Mouse (Mus musculus) adrenal gland, adult 18-20 months (tissue): Measurements from ENCODE around the gene Casp1. TPM values are rescaled to one million over a fixed set of nuclear protein-coding genes. Genes with fewer than 3 reads are reported as not detected.

Experiments used
- total RNA-seq, 2 experiments: library from RNA; stranded (reverse); gene quantifications; 1 replicate in 1 of 2; 2 replicates in 1 of 2; pipeline ENCODE4 v1.2.3; 2021

The Casp1 gene
- total RNA-seq, 2 experiments from 2014 or later = 3.1 to 6.6 TPM

Other genes starting within 250 kb of the Casp1 start
- gene Casp4, start 10.3 kb downstream of the Casp1 start, total RNA-seq = 1 to 10 TPM; 2.8 to 8.0 TPM
- 10 to 100 TPM; 21.2 to 37.8 TPM for gene Casp12, start 46.9 kb downstream of the Casp1 start, total RNA-seq